Mouse (Mus musculus) liver, embryonic 11.5 days (tissue): ENCODE results near the gene Tma16. TPM values are rescaled to one million over a fixed set of nuclear protein-coding genes. Genes with fewer than 3 reads are reported as not detected.

Experiments
- ATAC-seq: fragments of 200-750 bp; cut with Nextera tagmentation; replicated peaks from 2 replicates; pipeline ENCODE4 v1.8.0; 2017; ENCODE audit warnings: moderate number of reproducible peaks, mild to moderate bottlenecking, moderate TSS enrichment, moderate library complexity; ENCODE audit not compliant: low FRiP score
- DNase-seq: peaks from one replicate; pipeline ENCODE4 v3.0.0-alpha.2; 2017; ENCODE audit warnings: low spot score
- H3K27ac ChIP-seq: fragments of 300-500 bp; sonication (generic); 2 replicates; pipeline ENCODE4 v1.5.1; 2014; ENCODE audit warnings: mild to moderate bottlenecking, low read depth, low read length, control low read depth
- H3K27me3 ChIP-seq: fragments of 300-500 bp; sonication (generic); replicated peaks from 2 replicates; pipeline ENCODE4 v1.6.1; 2014; ENCODE audit warnings: low read length, mixed read lengths; ENCODE audit not compliant: control insufficient read depth, insufficient read depth
- H3K36me3 ChIP-seq: fragments of 300-500 bp; sonication (generic); 2 replicates; pipeline ENCODE4 v1.6.1; 2014; ENCODE audit warnings: mild to moderate bottlenecking, low read length, moderate library complexity, mixed read lengths; ENCODE audit not compliant: control insufficient read depth, insufficient read depth
- H3K4me1 ChIP-seq: fragments of 300-500 bp; sonication (generic); replicated peaks from 2 replicates; pipeline ENCODE4 v1.6.1; 2014; ENCODE audit warnings: low read length, mixed read lengths; ENCODE audit not compliant: control insufficient read depth, insufficient read depth
- H3K4me2 ChIP-seq: fragments of 300-500 bp; sonication (generic); 2 replicates; pipeline ENCODE4 v1.6.1; 2014; ENCODE audit warnings: mild to moderate bottlenecking, control low read depth, moderate library complexity
- H3K4me3 ChIP-seq: fragments of 300-500 bp; sonication (generic); 2 replicates; pipeline ENCODE4 v1.5.1; 2014; ENCODE audit warnings: low read depth, low read length, control low read depth
- H3K9ac ChIP-seq: fragments of 300-500 bp; sonication (generic); 2 replicates; pipeline ENCODE4 v1.6.1; 2014; ENCODE audit warnings: low read depth, low read length, control low read depth
- H3K9me3 ChIP-seq: fragments of 300-500 bp; sonication (generic); 2 replicates; pipeline ENCODE4 v1.6.1; 2016; ENCODE audit warnings: low read length, inconsistent platforms, mixed read lengths; ENCODE audit not compliant: control insufficient read depth
- WGBS: fragments of 180-500 bp; shearing (Covaris S2); extraction: QIAGEN DNeasy Blood & Tissue Kit; methylation state at CpG from one replicate; pipeline ENCODE4 v1.1.7; 2014; 5-methylcytosine and 5-hydroxymethylcytosine counted together
- polyA plus RNA-seq: library from polyadenylated mRNA; unstranded; fragments of >200 nt; fragmentation: Nextera tagmentation; extraction: Ambion mirVana; gene quantifications from 2 replicates; pipeline ENCODE4 v1.2.1, GENCODE M21; 2014

Tma16 gene
- polyA plus RNA-seq, 1 experiment from 2014 or later: 20.9 TPM

GRCm38 (mm10) chr8:66488556-66488955 lies 2.2 kb upstream of the Tma16 start:
- H3K4me3 ChIP-seq: no peak overlapping the region
- DNase-seq (no peak), ATAC-seq (no peak)
- H3K9ac ChIP-seq: no peak overlapping the region
- WGBS: 44% methylated on average over 3 of the region's 3 CpGs
- no peaks in the 10 kb centered on the region for H3K27me3 ChIP-seq
- H3K27ac ChIP-seq: no peak overlapping the region
- H3K9me3 ChIP-seq: no peaks in the 10 kb centered on the region
- no peak overlapping the region for H3K4me2 ChIP-seq
- H3K4me1 ChIP-seq: no peaks in the 10 kb centered on the region
- no peaks in the 10 kb centered on the region; the same call in 1 of the 2 replicates for H3K36me3 ChIP-seq

- WGBS: 93% methylated on average over 3 of the region's 3 CpGs
These were observed 9.4 kb downstream of the Tma16 start for GRCm38 (mm10) chr8:66476880-66477279.

GRCm38 (mm10) chr8:66469821-66470220 lies 16.5 kb downstream of the Tma16 start:
- 67% methylated on average over 3 of the region's 3 CpGs for WGBS
- H3K9me3 ChIP-seq: no peaks in the 10 kb centered on the region

More at GRCm38 (mm10) chr8:66476880-66477279, 9.4 kb downstream of the Tma16 start:
- Histone ChIP-seq H3K27ac (no peak overlapping the region), H3K4me3 (no peak overlapping the region), H3K36me3 (peaks cover 29% of the 10 kb centered on the region), H3K4me1 (no peaks in the 10 kb centered on the region), H3K27me3 (no peaks in the 10 kb centered on the region), H3K9ac (no peak overlapping the region), H3K9me3 (no peaks in the 10 kb centered on the region), H3K4me2 (no peak overlapping the region)
- no peak for DNase-seq
- ATAC-seq: no peak

GRCm38 (mm10) chr8:66457057-66457456 lies 29.3 kb downstream of the Tma16 start:
- Histone ChIP-seq H3K9ac (no peak overlapping the region), H3K4me1 (no peaks in the 10 kb centered on the region), H3K9me3 (no peaks in the 10 kb centered on the region), H3K4me2 (no peak overlapping the region), H3K4me3 (no peak overlapping the region), H3K27ac (no peak overlapping the region), H3K36me3 (no peaks in the 10 kb centered on the region), H3K27me3 (no peaks in the 10 kb centered on the region)
- DNase-seq (no peak), ATAC-seq (no peak)

More at GRCm38 (mm10) chr8:66469821-66470220, 16.5 kb downstream of the Tma16 start:
- no peak overlapping the region for H3K4me2 ChIP-seq
- H3K27me3 ChIP-seq: no peaks in the 10 kb centered on the region
- H3K4me1 ChIP-seq: no peaks in the 10 kb centered on the region
- H3K9ac ChIP-seq: no peak overlapping the region
- H3K27ac ChIP-seq: no peak overlapping the region
- no peak overlapping the region for H3K4me3 ChIP-seq
- ATAC-seq: no peak
- DNase-seq: no peak
- H3K36me3 ChIP-seq: no peaks in the 10 kb centered on the region

- Histone ChIP-seq H3K4me2 (no peak overlapping the region), H3K27ac (no peak overlapping the region), H3K4me3 (no peak overlapping the region), H3K9ac (no peak overlapping the region), H3K4me1 (no peaks in the 10 kb centered on the region), H3K36me3 (no peaks in the 10 kb centered on the region), H3K27me3 (no peaks in the 10 kb centered on the region), H3K9me3 (no peaks in the 10 kb centered on the region)
- DNase-seq: no peak
- 19% methylated on average over 5 of the region's 5 CpGs for WGBS
- ATAC-seq: no peak
These were observed 35.6 kb downstream of the Tma16 start for GRCm38 (mm10) chr8:66450691-66451090.

- WGBS: 62% methylated on average over 3 of the region's 3 CpGs
- H3K36me3 ChIP-seq: no peaks in the 10 kb centered on the region
- H3K4me3 ChIP-seq: no peak overlapping the region
- H3K9me3 ChIP-seq: no peaks in the 10 kb centered on the region
- H3K27me3 ChIP-seq: no peaks in the 10 kb centered on the region
- ATAC-seq (no peak), DNase-seq (no peak)
- H3K9ac ChIP-seq: no peak overlapping the region
- H3K4me2 ChIP-seq: no peak overlapping the region
- H3K4me1 ChIP-seq: no peaks in the 10 kb centered on the region
- H3K27ac ChIP-seq: no peak overlapping the region
These were observed 41.0 kb downstream of the Tma16 start for GRCm38 (mm10) chr8:66445351-66445750.

GRCm38 (mm10) chr8:66444141-66444540 lies 42.2 kb downstream of the Tma16 start:
- no peak for ATAC-seq
- no peak overlapping the region for H3K9ac ChIP-seq
- no peak overlapping the region for H3K27ac ChIP-seq
- no peaks in the 10 kb centered on the region for H3K4me1 ChIP-seq
- H3K4me2 ChIP-seq: no peak overlapping the region
- no peaks in the 10 kb centered on the region for H3K9me3 ChIP-seq
- 55% methylated on average over 5 of the region's 5 CpGs for WGBS
- H3K36me3 ChIP-seq: no peaks in the 10 kb centered on the region
- no peaks in the 10 kb centered on the region for H3K27me3 ChIP-seq
- H3K4me3 ChIP-seq: no peak overlapping the region
- no peak for DNase-seq

GRCm38 (mm10) chr8:66442778-66443177 lies 43.6 kb downstream of the Tma16 start:
- no peak for ATAC-seq
- Histone ChIP-seq H3K4me2 (no peak overlapping the region), H3K36me3 (no peaks in the 10 kb centered on the region), H3K27me3 (no peaks in the 10 kb centered on the region), H3K4me1 (no peaks in the 10 kb centered on the region), H3K4me3 (no peak overlapping the region), H3K9ac (no peak overlapping the region), H3K27ac (no peak overlapping the region), H3K9me3 (no peaks in the 10 kb centered on the region)
- 21% methylated on average over 1 of the region's 1 CpGs for WGBS
- DNase-seq: no peak

GRCm38 (mm10) chr8:66441123-66441522 lies 45.2 kb downstream of the Tma16 start:
- ATAC-seq (no peak), DNase-seq (no peak)
- WGBS: 45% methylated on average over 1 of the region's 1 CpGs
- Histone ChIP-seq H3K4me3 (no peak overlapping the region), H3K36me3 (no peaks in the 10 kb centered on the region), H3K9me3 (no peaks in the 10 kb centered on the region), H3K4me2 (no peak overlapping the region), H3K27me3 (no peaks in the 10 kb centered on the region), H3K9ac (no peak overlapping the region), H3K27ac (no peak overlapping the region), H3K4me1 (no peaks in the 10 kb centered on the region)
